Mouse (Mus musculus): ENCODE data around the gene Kat2b. TPM values are rescaled to one million over a fixed set of nuclear protein-coding genes. Genes with fewer than 3 reads are reported as not detected.
"Not testable (repeated sequence)": the region's sequence is repeated elsewhere in the genome, so short reads cannot be mapped to it uniquely, and the experiment has no call there.

The Kat2b gene
- polyA plus RNA-seq, 1 experiment from 2014 or later = 7.1 TPM

DNA sequence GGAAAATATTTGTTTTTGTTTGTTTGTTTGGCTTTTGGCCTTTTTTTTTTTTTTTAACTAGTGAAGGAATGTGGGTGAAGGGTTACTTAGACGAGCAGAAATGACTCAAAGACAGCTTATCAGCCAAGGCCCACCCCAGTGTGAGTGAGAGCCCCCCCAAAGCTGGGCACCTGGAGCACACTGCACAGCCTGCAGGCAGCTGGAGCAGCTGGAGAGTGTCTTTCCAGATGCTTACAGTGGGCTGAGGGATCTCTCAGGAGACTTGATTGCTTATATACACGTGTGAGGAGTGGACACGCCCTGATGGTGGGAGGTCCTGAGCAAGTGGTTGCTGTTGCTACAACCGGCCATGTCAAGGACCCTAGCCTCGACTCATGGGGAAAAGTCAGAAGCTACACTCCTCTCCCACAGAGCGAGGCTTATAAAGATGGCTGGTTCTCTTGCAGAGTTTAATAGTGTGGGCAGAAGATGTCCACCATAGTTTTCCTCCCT, 89.8 kb downstream of the Kat2b start:
- Histone ChIP-seq H3K27ac (no peak overlapping the region), H3K4me3 (no peak overlapping the region), H3K4me1 (no peaks in the 10 kb centered on the region), H3K27me3 (replicated peaks) (no peaks in the 10 kb centered on the region), H3K36me3 (peaks cover 26% of the 10 kb centered on the region), H3K4me2 (replicated peaks) (no peak overlapping the region), H3K9ac (no peak overlapping the region), H3K9me3 (no peaks in the 10 kb centered on the region)
- 68% methylated on average over 6 of the region's 6 CpGs for WGBS
- no peak for ATAC-seq (ENCODE audit: low FRiP score, low read depth)

DNA sequence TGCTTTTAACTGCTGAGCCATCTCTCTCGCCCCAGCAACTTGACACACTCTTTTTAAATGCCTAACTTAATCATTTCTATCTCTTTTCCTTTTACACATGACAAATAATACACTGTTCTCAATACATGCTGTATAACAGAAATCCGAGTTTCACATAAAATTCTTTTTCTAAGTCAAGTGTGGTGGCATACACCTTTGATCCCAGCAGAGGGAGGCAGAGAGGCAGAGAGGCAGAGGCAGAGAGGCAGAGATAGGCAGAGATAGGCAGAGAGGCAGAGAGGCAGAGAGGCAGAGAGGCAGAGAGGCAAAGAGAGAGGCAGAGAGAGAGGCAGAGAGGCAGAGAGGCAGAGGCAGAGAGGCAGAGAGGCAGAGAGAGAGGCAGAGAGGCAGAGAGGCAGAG, 90.7 kb downstream of the Kat2b start:
- not testable (repeated sequence) for ATAC-seq (ENCODE audit: low FRiP score, low read depth); H3K4me1 ChIP-seq; H3K9me3 ChIP-seq; H3K27ac ChIP-seq; H3K4me2 ChIP-seq (replicated peaks); H3K9ac ChIP-seq; H3K4me3 ChIP-seq; H3K27me3 ChIP-seq (replicated peaks)
- peaks cover 26% of the 10 kb centered on the region for H3K36me3 ChIP-seq
- 74% methylated on average over 2 of the region's 2 CpGs for whole genome bisulfite sequencing

DNA sequence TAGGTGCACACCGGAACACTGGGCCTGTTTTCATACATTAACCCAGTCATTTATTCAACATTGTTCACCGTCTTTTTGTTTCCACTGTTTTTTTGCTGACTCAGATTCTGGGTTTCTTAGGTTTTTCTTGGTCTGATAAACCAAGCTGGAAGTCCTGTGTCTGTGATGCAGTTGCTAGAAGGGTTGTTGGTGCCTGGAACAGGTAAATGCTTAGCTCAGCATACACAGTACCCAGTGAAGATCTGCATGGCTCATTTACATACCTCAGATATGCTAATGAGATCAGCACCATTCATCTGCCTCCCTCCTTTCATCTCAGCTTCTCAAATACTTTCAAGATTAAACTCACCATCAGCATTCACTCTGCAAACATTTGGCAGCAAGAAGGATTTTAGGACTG, 92.0 kb downstream of the Kat2b start:
- no peak for ATAC-seq (ENCODE audit: low FRiP score, low read depth)
- no peak overlapping the region for H3K9ac ChIP-seq
- 90% methylated on average over 2 of the region's 2 CpGs for WGBS
- no peaks in the 10 kb centered on the region for H3K4me1 ChIP-seq
- no peak overlapping the region for H3K4me3 ChIP-seq
- H3K36me3 ChIP-seq = peaks cover 23% of the 10 kb centered on the region
- H3K4me2 ChIP-seq (replicated peaks) = no peak overlapping the region
- no peak overlapping the region for H3K27ac ChIP-seq
- H3K9me3 ChIP-seq = no peaks in the 10 kb centered on the region
- no peaks in the 10 kb centered on the region for H3K27me3 ChIP-seq (replicated peaks)

DNA sequence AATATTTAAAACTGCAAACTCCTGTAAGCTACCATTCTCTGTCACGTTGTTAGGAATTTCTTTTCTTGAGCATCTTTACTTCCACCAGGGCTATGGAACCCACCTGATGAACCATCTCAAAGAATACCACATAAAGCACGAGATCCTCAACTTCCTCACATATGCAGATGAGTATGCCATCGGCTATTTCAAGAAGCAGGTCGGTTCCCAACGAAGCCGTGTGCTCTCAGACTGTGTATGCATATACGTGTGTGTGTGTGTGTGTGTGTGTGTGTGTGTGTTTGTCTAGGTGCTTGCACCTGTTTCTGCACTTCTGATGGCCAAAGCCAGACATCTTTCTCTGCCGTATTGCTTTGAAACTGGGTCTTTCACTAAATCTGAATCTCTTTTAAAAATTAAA, 92.6 kb downstream of the Kat2b start:
- no peaks in the 10 kb centered on the region for H3K9me3 ChIP-seq
- no peaks in the 10 kb centered on the region for H3K4me1 ChIP-seq
- H3K27me3 ChIP-seq (replicated peaks) = no peaks in the 10 kb centered on the region
- WGBS = 86% methylated on average over 8 of the region's 8 CpGs
- no peak overlapping the region for H3K4me2 ChIP-seq (replicated peaks)
- ATAC-seq (ENCODE audit: low FRiP score, low read depth) = no peak
- no peak overlapping the region for H3K4me3 ChIP-seq
- peaks cover 18% of the 10 kb centered on the region for H3K36me3 ChIP-seq
- no peak overlapping the region for H3K9ac ChIP-seq
- no peak overlapping the region for H3K27ac ChIP-seq

DNA sequence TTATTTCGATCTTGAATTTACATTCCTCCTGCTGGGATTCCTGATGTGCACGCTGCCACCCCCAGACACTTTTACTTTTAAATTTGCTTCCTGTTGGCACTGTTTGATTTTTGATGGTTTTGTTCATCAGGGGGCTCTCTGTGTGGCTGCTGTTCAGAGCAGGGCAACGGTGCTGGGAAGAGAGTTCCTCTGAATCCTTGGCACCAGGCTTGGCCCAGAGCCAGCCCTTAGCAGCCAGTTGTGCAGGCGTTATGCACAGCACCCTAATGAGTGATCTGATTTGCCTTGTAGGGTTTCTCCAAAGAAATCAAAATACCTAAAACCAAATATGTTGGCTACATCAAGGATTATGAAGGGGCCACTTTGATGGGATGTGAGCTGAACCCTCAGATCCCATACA, 93.1 kb downstream of the Kat2b start:
- no peak overlapping the region for H3K27ac ChIP-seq
- H3K4me1 ChIP-seq = no peaks in the 10 kb centered on the region
- no peak overlapping the region for H3K4me3 ChIP-seq
- no peaks in the 10 kb centered on the region for H3K27me3 ChIP-seq (replicated peaks)
- ATAC-seq (ENCODE audit: low FRiP score, low read depth) = no peak
- H3K9ac ChIP-seq = no peak overlapping the region
- no peak overlapping the region for H3K4me2 ChIP-seq (replicated peaks)
- H3K36me3 ChIP-seq = peaks cover 15% of the 10 kb centered on the region
- WGBS = 64% methylated on average over 4 of the region's 4 CpGs
- H3K9me3 ChIP-seq = no peaks in the 10 kb centered on the region

DNA sequence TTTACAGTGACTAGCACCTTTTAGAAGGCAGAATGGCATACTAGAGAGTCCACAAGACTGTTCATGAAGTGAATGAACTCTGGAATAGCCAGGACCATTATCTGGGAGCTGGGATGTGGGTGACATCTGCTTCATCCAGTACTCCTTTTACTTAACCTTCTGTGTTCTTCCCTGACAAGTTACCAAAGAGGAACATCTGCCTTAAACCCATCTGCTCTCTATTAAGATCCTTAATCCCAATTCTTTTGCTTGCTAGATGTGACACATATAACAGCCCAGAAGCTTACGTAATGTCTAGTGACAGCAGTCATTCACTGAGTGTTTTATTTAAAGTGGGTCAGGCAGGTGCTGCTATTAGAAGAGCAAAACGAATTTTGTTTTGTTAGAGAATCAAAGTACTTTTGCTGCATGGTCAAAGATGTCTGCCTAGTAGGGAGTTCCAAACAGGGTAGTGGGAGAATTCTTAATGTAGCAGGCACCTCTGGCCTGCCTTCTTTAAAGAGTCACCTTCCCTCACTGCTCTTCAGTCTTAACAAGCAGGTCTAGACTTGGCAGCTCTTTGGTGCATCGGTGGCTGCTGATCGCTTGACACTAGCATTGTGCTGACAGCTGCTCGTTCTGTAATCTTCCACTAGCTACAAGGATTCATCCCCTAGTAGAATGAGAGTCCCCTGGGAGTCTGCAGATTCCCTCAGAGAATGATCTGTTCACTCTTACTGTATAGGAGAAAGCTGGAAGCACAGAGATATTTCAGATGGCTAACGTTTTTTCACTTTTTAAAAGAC, 94.6 kb downstream of the Kat2b start:
- ATAC-seq (ENCODE audit: low FRiP score, low read depth) = no peak
- WGBS = 82% methylated on average over 6 of the region's 6 CpGs

DNA sequence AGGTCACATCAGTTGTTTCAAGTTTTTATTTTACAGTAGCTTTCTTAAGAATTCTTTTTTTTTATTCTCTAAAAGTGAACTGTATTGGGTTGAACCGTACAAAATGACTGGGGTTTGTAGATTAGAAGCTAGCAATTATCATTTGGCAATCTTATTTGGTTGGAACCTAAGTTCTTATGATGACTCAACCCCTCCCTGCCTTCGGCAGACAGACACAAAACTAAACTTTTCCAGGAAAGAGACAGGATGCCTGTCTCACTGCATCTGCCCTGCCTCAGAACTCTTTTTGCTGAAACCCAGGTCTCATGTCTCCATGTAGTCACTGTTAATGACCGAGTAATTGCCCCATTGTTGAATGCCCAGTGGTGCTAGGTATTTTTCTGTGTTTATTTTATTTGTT, 97.6 kb downstream of the Kat2b start:
- Histone ChIP-seq H3K9ac (no peak overlapping the region), H3K27me3 (replicated peaks) (no peaks in the 10 kb centered on the region), H3K9me3 (no peaks in the 10 kb centered on the region), H3K36me3 (peaks cover 12% of the 10 kb centered on the region; the same call in 1 of the 2 replicates), H3K4me3 (no peak overlapping the region), H3K4me1 (no peaks in the 10 kb centered on the region), H3K27ac (no peak overlapping the region), H3K4me2 (replicated peaks) (no peak overlapping the region)
- WGBS = 93% methylated on average over 3 of the region's 3 CpGs
- ATAC-seq (ENCODE audit: low FRiP score, low read depth) = no peak

More for the DNA sequence above, 94.6 kb downstream of the Kat2b start:
- Histone ChIP-seq H3K9ac (no peak overlapping the region), H3K27ac (no peak overlapping the region), H3K9me3 (no peaks in the 10 kb centered on the region), H3K4me3 (no peak overlapping the region), H3K36me3 (peaks cover 6% of the 10 kb centered on the region; the same call in 1 of the 2 replicates), H3K4me1 (no peaks in the 10 kb centered on the region), H3K4me2 (replicated peaks) (no peak overlapping the region), H3K27me3 (replicated peaks) (no peaks in the 10 kb centered on the region)

DNA sequence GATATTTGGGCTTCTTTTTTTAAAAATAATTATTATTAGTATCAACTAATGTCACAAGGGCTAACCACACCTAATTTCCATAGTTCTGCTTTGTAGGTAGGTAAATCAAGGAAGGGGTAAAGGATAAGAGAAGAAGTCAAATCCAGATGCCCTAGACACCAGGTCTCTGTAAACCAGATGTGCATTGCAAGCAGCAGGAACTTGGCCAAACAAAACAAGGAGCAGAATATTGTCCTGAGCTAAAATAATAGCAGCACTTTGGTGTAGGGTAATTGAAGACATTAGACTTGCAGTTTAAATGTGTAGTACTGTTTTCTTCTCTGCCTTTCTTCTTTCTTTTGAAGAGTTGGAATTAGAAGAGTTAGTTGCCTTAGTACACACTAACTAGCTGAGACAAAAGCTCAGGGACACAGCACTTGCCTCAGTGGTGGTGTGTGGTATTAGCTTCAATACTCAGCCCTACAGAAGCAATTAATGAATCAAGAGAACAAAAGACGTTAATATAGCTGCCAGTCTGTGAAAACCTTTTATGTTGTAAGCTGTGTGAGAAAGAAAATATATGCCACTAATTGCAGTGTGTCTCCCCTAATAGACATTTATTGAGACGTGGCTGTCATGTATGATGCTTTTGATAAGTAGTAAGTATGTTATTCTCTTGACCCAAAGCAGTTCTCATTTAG, 98.2 kb downstream of the Kat2b start:
- H3K36me3 ChIP-seq = peaks cover 18% of the 10 kb centered on the region; the same call in 1 of the 2 replicates
- WGBS = 68% methylated on average over 2 of the region's 2 CpGs
- H3K27me3 ChIP-seq (replicated peaks) = no peaks in the 10 kb centered on the region
- H3K9ac ChIP-seq = no peak overlapping the region
- ATAC-seq (ENCODE audit: low FRiP score, low read depth) = no peak
- no peak overlapping the region for H3K27ac ChIP-seq
- H3K4me1 ChIP-seq = no peaks in the 10 kb centered on the region
- H3K9me3 ChIP-seq = no peaks in the 10 kb centered on the region
- H3K4me2 ChIP-seq (replicated peaks) = no peak overlapping the region
- H3K4me3 ChIP-seq = no peak overlapping the region

DNA sequence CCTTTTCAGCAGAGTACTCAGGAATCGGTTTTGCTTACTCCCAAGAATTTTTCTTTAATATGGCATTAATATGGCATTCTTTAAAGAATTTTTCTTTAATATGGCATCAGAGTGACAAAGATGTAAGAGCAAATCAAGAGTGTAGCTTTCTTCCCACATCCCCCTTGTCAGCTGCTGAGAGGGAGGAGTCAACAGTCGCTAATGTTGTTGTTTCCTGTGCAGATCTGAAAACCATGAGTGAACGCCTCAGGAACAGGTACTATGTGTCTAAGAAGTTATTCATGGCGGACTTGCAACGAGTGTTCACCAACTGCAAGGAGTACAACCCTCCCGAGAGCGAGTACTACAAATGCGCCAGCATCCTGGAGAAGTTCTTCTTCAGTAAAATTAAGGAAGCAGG, 103.8 kb downstream of the Kat2b start:
- WGBS = 96% methylated on average over 8 of the region's 8 CpGs

DNA sequence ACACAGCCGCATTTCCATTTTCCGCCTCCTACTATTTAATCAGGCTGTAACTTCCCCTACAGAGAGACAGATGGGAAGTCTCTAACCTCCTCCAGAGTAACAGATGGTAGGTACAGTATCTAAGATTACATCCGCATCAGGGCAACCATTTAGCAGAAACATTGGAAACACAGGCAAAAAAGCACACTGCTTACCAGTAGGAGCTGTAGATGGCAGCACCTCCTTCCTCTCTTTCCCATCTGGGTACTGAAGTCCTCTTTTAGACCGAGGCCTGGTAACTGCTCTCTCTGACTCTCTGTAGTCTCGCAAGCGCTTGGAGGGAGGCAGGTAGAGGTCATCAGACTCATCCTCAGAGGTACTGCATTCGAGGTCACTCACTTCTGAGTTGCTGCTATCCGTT, 112.1 kb downstream of the Kat2b start:
- H3K4me3 ChIP-seq = no peak overlapping the region
- H3K9ac ChIP-seq = no peak overlapping the region
- peaks cover 18% of the 10 kb centered on the region for H3K36me3 ChIP-seq
- WGBS = 86% methylated on average over 8 of the region's 8 CpGs
- H3K27ac ChIP-seq = no peak overlapping the region
- 0 out of 2 replicates have a peak, but pooled peaks have one; percentile 44 for ATAC-seq (ENCODE audit: low FRiP score, low read depth)
- no peak overlapping the region for H3K4me2 ChIP-seq (replicated peaks)
- H3K4me1 ChIP-seq = no peaks in the 10 kb centered on the region
- H3K9me3 ChIP-seq = no peaks in the 10 kb centered on the region
- H3K27me3 ChIP-seq (replicated peaks) = no peaks in the 10 kb centered on the region

More for the DNA sequence above, 103.8 kb downstream of the Kat2b start:
- no peak for ATAC-seq (ENCODE audit: low FRiP score, low read depth)
- Histone ChIP-seq H3K27ac (no peak overlapping the region), H3K4me1 (no peaks in the 10 kb centered on the region), H3K9ac (no peak overlapping the region), H3K4me3 (no peak overlapping the region), H3K4me2 (replicated peaks) (no peak overlapping the region), H3K27me3 (replicated peaks) (no peaks in the 10 kb centered on the region), H3K9me3 (no peaks in the 10 kb centered on the region), H3K36me3 (peaks cover 23% of the 10 kb centered on the region)

DNA sequence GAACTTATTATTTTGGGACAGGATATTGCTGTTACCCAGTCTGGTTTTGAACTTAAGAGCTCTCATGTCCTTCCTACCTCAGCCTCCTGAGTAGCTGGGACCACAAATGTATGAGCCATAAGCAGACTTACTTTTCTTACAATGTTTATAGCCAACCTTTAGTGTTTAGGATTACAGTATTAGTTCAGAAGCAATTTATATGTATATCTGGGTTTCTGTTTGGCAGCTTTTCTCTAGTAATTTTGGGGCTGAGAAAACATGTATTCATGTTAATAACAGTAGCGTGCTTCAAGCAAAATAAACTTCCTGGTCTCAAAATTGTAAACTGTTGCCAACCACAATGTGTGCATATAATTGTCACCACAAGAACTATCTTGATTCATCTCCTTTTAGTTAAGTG, 121.7 kb downstream of the Kat2b start:
- Histone ChIP-seq H3K27ac (no peak overlapping the region), H3K36me3 (peaks cover 5% of the 10 kb centered on the region; the same call in 1 of the 2 replicates), H3K27me3 (replicated peaks) (no peaks in the 10 kb centered on the region), H3K9ac (no peak overlapping the region), H3K4me2 (replicated peaks) (peak overlapping the region; percentile 69), H3K4me1 (peaks cover 3% of the 10 kb centered on the region; the same call in 1 of the 2 replicates), H3K4me3 (peak overlapping the region; percentile 55), H3K9me3 (no peaks in the 10 kb centered on the region)
- WGBS = 22% methylated on average over 1 of the region's 1 CpGs
- ATAC-seq (ENCODE audit: low FRiP score, low read depth) = no peak

Measured in neural tube, embryonic 12.5 days (tissue).